Mouse (Mus musculus): ENCODE results near the gene Paqr4. TPM values are rescaled to one million over a fixed set of nuclear protein-coding genes. Genes with fewer than 3 reads are reported as not detected.

Paqr4 gene
- polyA plus RNA-seq, 1 experiment from 2014 or later = 12.3 TPM

- WGBS = 32% methylated on average over 10 of the region's 10 CpGs
- peaks cover 50% of the 10 kb centered on the region for H3K27me3 ChIP-seq (replicated peaks)
- no peaks in the 10 kb centered on the region for H3K9me3 ChIP-seq
- peaks cover 26% of the 10 kb centered on the region for H3K36me3 ChIP-seq
- no peak overlapping the region for H3K27ac ChIP-seq (replicated peaks)
- peak overlapping the region; percentile 60 for H3K4me2 ChIP-seq
- H3K4me3 ChIP-seq = peak overlapping the region; percentile 40
- ATAC-seq (ENCODE audit: extremely low read depth, insufficient number of reproducible peaks, low FRiP score, low TSS enrichment) = no peak
- peaks cover 25% of the 10 kb centered on the region for H3K4me1 ChIP-seq
- H3K9ac ChIP-seq = peak overlapping the region; percentile 65
Observed at GRCm38 (mm10) chr17:23748631-23749391, 8.1 kb upstream of the Paqr4 start.

GRCm38 (mm10) chr17:23748026-23748425 lies 7.4 kb upstream of the Paqr4 start:
- 22% methylated on average over 6 of the region's 6 CpGs for WGBS
- no peak overlapping the region for H3K9ac ChIP-seq
- H3K9me3 ChIP-seq = no peaks in the 10 kb centered on the region
- no peak for ATAC-seq (ENCODE audit: extremely low read depth, insufficient number of reproducible peaks, low FRiP score, low TSS enrichment)
- peaks cover 18% of the 10 kb centered on the region for H3K36me3 ChIP-seq
- H3K4me3 ChIP-seq = no peak overlapping the region
- H3K27me3 ChIP-seq (replicated peaks) = peaks cover 58% of the 10 kb centered on the region
- H3K4me1 ChIP-seq = peaks cover 25% of the 10 kb centered on the region
- no peak overlapping the region for H3K27ac ChIP-seq (replicated peaks)
- H3K4me2 ChIP-seq = no peak overlapping the region

- Histone ChIP-seq H3K4me1 (peaks cover 27% of the 10 kb centered on the region), H3K9ac (no peak overlapping the region), H3K36me3 (peaks cover 13% of the 10 kb centered on the region), H3K27ac (replicated peaks) (no peak overlapping the region), H3K4me3 (no peak overlapping the region), H3K27me3 (replicated peaks) (peaks cover 63% of the 10 kb centered on the region), H3K4me2 (no peak overlapping the region), H3K9me3 (no peaks in the 10 kb centered on the region)
- 70% methylated on average over 3 of the region's 3 CpGs for WGBS
- ATAC-seq (ENCODE audit: extremely low read depth, insufficient number of reproducible peaks, low FRiP score, low TSS enrichment) = no peak
Observed at GRCm38 (mm10) chr17:23747471-23747870, 6.8 kb upstream of the Paqr4 start.

- 70% methylated on average over 3 of the region's 3 CpGs for WGBS
- Histone ChIP-seq H3K4me3 (no peak overlapping the region), H3K9me3 (no peaks in the 10 kb centered on the region), H3K4me1 (peaks cover 33% of the 10 kb centered on the region), H3K27me3 (replicated peaks) (peaks cover 70% of the 10 kb centered on the region), H3K27ac (replicated peaks) (no peak overlapping the region), H3K4me2 (no peak overlapping the region), H3K9ac (no peak overlapping the region), H3K36me3 (peaks cover 6% of the 10 kb centered on the region)
- no peak for ATAC-seq (ENCODE audit: extremely low read depth, insufficient number of reproducible peaks, low FRiP score, low TSS enrichment)
Observed at GRCm38 (mm10) chr17:23746767-23747166, 6.1 kb upstream of the Paqr4 start.

GRCm38 (mm10) chr17:23746311-23746710 lies 5.6 kb upstream of the Paqr4 start:
- peaks cover under 1% of the 10 kb centered on the region for H3K36me3 ChIP-seq
- ATAC-seq (ENCODE audit: extremely low read depth, insufficient number of reproducible peaks, low FRiP score, low TSS enrichment) = no peak
- H3K9ac ChIP-seq = peak overlapping the region; percentile 66; the same call in 1 of the 2 replicates
- 3% methylated on average over 12 of the region's 12 CpGs for WGBS
- peak overlapping the region; percentile 44 for H3K4me3 ChIP-seq
- H3K4me2 ChIP-seq = peak overlapping the region; percentile 69
- H3K9me3 ChIP-seq = no peaks in the 10 kb centered on the region
- H3K27me3 ChIP-seq (replicated peaks) = peaks cover 75% of the 10 kb centered on the region
- peaks cover 33% of the 10 kb centered on the region for H3K4me1 ChIP-seq
- H3K27ac ChIP-seq (replicated peaks) = no peak overlapping the region

- H3K4me3 ChIP-seq = peak within 1 kb of the TSS; percentile 44
- WGBS = 1% methylated on average over 45 of the region's 45 CpGs
- H3K36me3 ChIP-seq = no peaks in the 10 kb centered on the region
- no peaks in the 10 kb centered on the region for H3K9me3 ChIP-seq
- no peak within 1 kb of the TSS for H3K27ac ChIP-seq (replicated peaks)
- peaks cover 36% of the 10 kb centered on the region for H3K4me1 ChIP-seq
- peak within 1 kb of the TSS; percentile 69 for H3K4me2 ChIP-seq
- H3K9ac ChIP-seq = peak within 1 kb of the TSS; percentile 66
- ATAC-seq (ENCODE audit: extremely low read depth, insufficient number of reproducible peaks, low FRiP score, low TSS enrichment) = no peak
- H3K27me3 ChIP-seq (replicated peaks) = peaks cover 82% of the 10 kb centered on the region
Observed at GRCm38 (mm10) chr17:23745301-23746251, 4.9 kb upstream of the Paqr4 start, which contains the start of gene Kremen2. Gene Kremen2 (minus strand): TSS chr17:23745833.

- Histone ChIP-seq H3K27ac (replicated peaks) (no peak overlapping the region), H3K4me2 (peak overlapping the region; percentile 69), H3K36me3 (no peaks in the 10 kb centered on the region), H3K9me3 (no peaks in the 10 kb centered on the region), H3K4me3 (peak overlapping the region; percentile 44), H3K9ac (no peak overlapping the region; the same call in 1 of the 2 replicates), H3K4me1 (peaks cover 40% of the 10 kb centered on the region), H3K27me3 (replicated peaks) (peaks cover 84% of the 10 kb centered on the region)
- ATAC-seq (ENCODE audit: extremely low read depth, insufficient number of reproducible peaks, low FRiP score, low TSS enrichment) = no peak
- 3% methylated on average over 14 of the region's 14 CpGs for WGBS
Observed at GRCm38 (mm10) chr17:23744651-23745050, 4.0 kb upstream of the Paqr4 start.

GRCm38 (mm10) chr17:23744076-23744475 lies 3.4 kb upstream of the Paqr4 start:
- Histone ChIP-seq H3K4me2 (no peak overlapping the region), H3K27me3 (replicated peaks) (peaks cover 87% of the 10 kb centered on the region), H3K9ac (no peak overlapping the region), H3K9me3 (no peaks in the 10 kb centered on the region), H3K4me3 (no peak overlapping the region), H3K36me3 (no peaks in the 10 kb centered on the region), H3K27ac (replicated peaks) (no peak overlapping the region), H3K4me1 (peaks cover 44% of the 10 kb centered on the region)
- WGBS = 18% methylated on average over 8 of the region's 8 CpGs
- ATAC-seq (ENCODE audit: extremely low read depth, insufficient number of reproducible peaks, low FRiP score, low TSS enrichment) = no peak

GRCm38 (mm10) chr17:23742941-23743340 lies 2.3 kb upstream of the Paqr4 start:
- H3K36me3 ChIP-seq = no peaks in the 10 kb centered on the region
- no peak overlapping the region for H3K9ac ChIP-seq
- 55% methylated on average over 12 of the region's 12 CpGs for WGBS
- peaks cover 90% of the 10 kb centered on the region for H3K27me3 ChIP-seq (replicated peaks)
- peaks cover 53% of the 10 kb centered on the region for H3K4me1 ChIP-seq
- H3K9me3 ChIP-seq = no peaks in the 10 kb centered on the region
- H3K4me3 ChIP-seq = peak overlapping the region; percentile 35; the same call in 1 of the 2 replicates
- H3K27ac ChIP-seq (replicated peaks) = no peak overlapping the region
- ATAC-seq (ENCODE audit: extremely low read depth, insufficient number of reproducible peaks, low FRiP score, low TSS enrichment) = no peak
- peak overlapping the region; percentile 51; the same call in 1 of the 2 replicates for H3K4me2 ChIP-seq

GRCm38 (mm10) chr17:23742210-23742793 lies 1.6 kb upstream of the Paqr4 start:
- H3K36me3 ChIP-seq = peaks cover 1% of the 10 kb centered on the region
- H3K27me3 ChIP-seq (replicated peaks) = peaks cover 90% of the 10 kb centered on the region
- H3K9me3 ChIP-seq = no peaks in the 10 kb centered on the region
- ATAC-seq (ENCODE audit: extremely low read depth, insufficient number of reproducible peaks, low FRiP score, low TSS enrichment) = no peak
- H3K27ac ChIP-seq (replicated peaks) = no peak overlapping the region
- H3K4me2 ChIP-seq = peak overlapping the region; percentile 51
- 8% methylated on average over 44 of the region's 44 CpGs for WGBS
- H3K4me1 ChIP-seq = peaks cover 54% of the 10 kb centered on the region
- no peak overlapping the region for H3K9ac ChIP-seq
- peak overlapping the region; percentile 35 for H3K4me3 ChIP-seq
